Mouse (Mus musculus) CH12.LX (cell line): ENCODE measurements around the gene Tro.

Experiments
- CTCF ChIP-seq, 2 experiments: IDR thresholded peaks in 1 of 2; conservative IDR thresholded peaks in 1 of 2; 2 replicates each; pipeline ENCODE4 v1.5.1; 2011 to 2012; ENCODE audit warnings: low read depth in 2 of 2, low read length in 2 of 2, improper control_type of control experiment in 1 of 2, inconsistent platforms in 1 of 2, mild to moderate bottlenecking in 1 of 2, moderate library complexity in 1 of 2
- EP300 ChIP-seq: IDR thresholded peaks from 2 replicates; pipeline ENCODE4 v1.6.1; 2011; ENCODE audit warnings: low read length, improper control_type of control experiment
- GABPA ChIP-seq: IDR thresholded peaks from 2 replicates; pipeline ENCODE4 v1.6.1; 2012; ENCODE audit warnings: low read depth, low read length, improper control_type of control experiment, inconsistent platforms; ENCODE audit not compliant: insufficient replicate concordance
- MAX ChIP-seq: IDR thresholded peaks from 2 replicates; pipeline ENCODE4 v1.6.1; 2011; ENCODE audit warnings: low read length, improper control_type of control experiment
- MXI1 ChIP-seq: IDR thresholded peaks from 2 replicates; pipeline ENCODE4 v1.6.1; 2011; ENCODE audit warnings: mild to moderate bottlenecking, low read depth, low read length, improper control_type of control experiment
- NRF1 ChIP-seq: IDR thresholded peaks from 2 replicates; pipeline ENCODE4 v1.6.1; 2014; ENCODE audit warnings: low read depth, mild to moderate bottlenecking, inconsistent platforms, low read length, improper control_type of control experiment, moderate library complexity
- POLR2A ChIP-seq: IDR thresholded peaks from 2 replicates; pipeline ENCODE4 v1.6.1; 2011; ENCODE audit warnings: low read depth, mild to moderate bottlenecking, improper control_type of control experiment, low read length
- POLR2AphosphoS2 ChIP-seq: IDR thresholded peaks from 2 replicates; pipeline ENCODE4 v1.6.1; 2011; ENCODE audit warnings: low read depth, low read length, improper control_type of control experiment
- USF1 ChIP-seq: IDR thresholded peaks from 2 replicates; pipeline ENCODE4 v1.6.1; 2014; ENCODE audit warnings: low read depth, mild to moderate bottlenecking, inconsistent platforms, low read length, improper control_type of control experiment

DNA sequence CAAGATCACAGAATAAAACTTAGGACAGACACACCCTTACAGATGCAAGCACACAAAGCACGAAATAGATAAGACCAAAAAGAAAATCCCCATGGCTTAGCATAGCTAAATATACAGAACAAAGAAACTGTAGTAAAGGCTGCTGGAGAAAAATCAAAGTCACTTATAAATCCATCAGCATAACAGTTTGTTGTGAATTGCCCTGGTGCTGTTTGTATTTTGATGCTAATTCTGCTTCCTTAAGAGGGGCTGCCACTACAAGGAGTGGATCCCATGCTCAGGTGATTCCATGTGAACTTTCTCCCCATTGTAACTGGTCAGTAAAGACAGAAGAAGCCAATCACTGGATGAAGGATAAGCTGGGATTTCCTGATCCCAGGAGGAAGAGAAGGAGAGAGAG lies 20.1 kb upstream of the Tro start:
- no peak for TF ChIP-seq CTCF (conservative IDR thresholded peaks at IDR 0.05 in 1 of 2, IDR thresholded peaks at IDR 0.05 in 1 of 2; ENCODE audit: low read depth in 2 of 2, low read length in 2 of 2)
- no peak for TF ChIP-seq POLR2AphosphoS2
- TF ChIP-seq MAX, result no peak
- TF ChIP-seq POLR2A, result no peak
- no peak for TF ChIP-seq GABPA
- TF ChIP-seq NRF1, result no peak
- TF ChIP-seq MXI1, result no peak
- TF ChIP-seq USF1, result no peak
- no peak for TF ChIP-seq EP300
